Mouse (Mus musculus) urinary bladder, postnatal 10 days (tissue): ENCODE measurements at regions not wholly inside any gene's neighbourhood (a gene's known extent, or its start where the extent isn't known, plus 50 kb on each side); places are given as distances from the start of the nearest gene placed in this dataset.

ENCODE experiments used
- DNase-seq: peaks from one replicate; pipeline ENCODE4 v3.0.0; 2022; ENCODE audit warnings: low spot score

GRCm38 (mm10) chr11:20882756-20883155 is 51.9 kb upstream of the Lgalsl start:
- DNase-seq = no peak

- no peak for DNase-seq
Measured at GRCm38 (mm10) chr11:20883907-20884306, 53.1 kb upstream of the Lgalsl start.

GRCm38 (mm10) chr11:20887044-20887443 is 56.2 kb upstream of the Lgalsl start:
- DNase-seq = no peak

- no peak for DNase-seq
Measured at GRCm38 (mm10) chr11:20890479-20890878, 59.6 kb upstream of the Lgalsl start.

- no peak for DNase-seq
Measured at GRCm38 (mm10) chr11:20891711-20892110, 60.9 kb upstream of the Lgalsl start.

- peak; percentile 23 for DNase-seq
Measured at GRCm38 (mm10) chr11:20896277-20897123, 65.6 kb upstream of the Lgalsl start.

GRCm38 (mm10) chr11:20897468-20897867 is 66.6 kb upstream of the Lgalsl start:
- no peak for DNase-seq

- no peak for DNase-seq
Measured at GRCm38 (mm10) chr11:20898558-20898957, 67.7 kb upstream of the Lgalsl start.

GRCm38 (mm10) chr11:20899766-20900165 is 68.9 kb upstream of the Lgalsl start:
- no peak for DNase-seq

- DNase-seq = no peak
Measured at GRCm38 (mm10) chr11:20902001-20902400, 71.1 kb upstream of the Lgalsl start.

- DNase-seq = no peak
Measured at GRCm38 (mm10) chr11:20902910-20903309, 72.1 kb upstream of the Lgalsl start.

GRCm38 (mm10) chr11:20907996-20908395 is 77.1 kb upstream of the Lgalsl start:
- DNase-seq = no peak

- DNase-seq = no peak
Measured at GRCm38 (mm10) chr11:20908471-20908870, 77.6 kb upstream of the Lgalsl start.

GRCm38 (mm10) chr11:20913042-20913441 is 82.2 kb upstream of the Lgalsl start:
- no peak for DNase-seq

- DNase-seq = peak; percentile 49
Measured at GRCm38 (mm10) chr11:20913598-20914296, 82.9 kb upstream of the Lgalsl start.

GRCm38 (mm10) chr11:20914297-20914997 is 83.6 kb upstream of the Lgalsl start:
- DNase-seq = no peak

- DNase-seq = no peak
Measured at GRCm38 (mm10) chr11:20915182-20915602, 84.3 kb upstream of the Lgalsl start.

- no peak for DNase-seq
Measured at GRCm38 (mm10) chr11:20915687-20916432, 85.0 kb upstream of the Lgalsl start.

GRCm38 (mm10) chr11:20916473-20916911 is 85.6 kb upstream of the Lgalsl start:
- DNase-seq = no peak

GRCm38 (mm10) chr11:20916961-20917360 is 86.1 kb upstream of the Lgalsl start:
- no peak for DNase-seq

- no peak for DNase-seq
Measured at GRCm38 (mm10) chr11:20917483-20917882, 86.6 kb upstream of the Lgalsl start.

GRCm38 (mm10) chr11:20923115-20923514 is 92.3 kb upstream of the Lgalsl start:
- DNase-seq = no peak
